Mouse (Mus musculus): ENCODE data around the gene Gpr27.

DNA sequence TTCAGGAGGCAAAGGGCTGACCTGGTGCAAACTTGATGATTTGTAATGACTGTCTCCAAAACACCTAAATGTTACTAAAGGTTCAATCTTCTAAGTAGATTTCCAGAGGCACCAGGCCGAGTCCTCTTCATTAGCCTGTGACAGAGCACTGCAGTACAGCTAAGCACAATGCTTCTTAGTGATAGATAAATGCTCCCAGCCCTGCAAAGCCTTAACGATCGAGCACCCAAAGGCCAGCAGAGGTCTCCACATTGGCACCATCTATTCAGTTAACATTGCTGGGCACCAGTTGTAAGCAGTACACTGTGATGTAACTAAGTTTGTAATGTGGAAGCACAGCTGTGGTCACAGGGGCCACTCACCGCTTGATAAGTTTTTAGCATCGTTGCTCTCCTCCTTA is 48.1 kb upstream of the Gpr27 start:
- no peak for TF ChIP-seq EP300 (IDR thresholded peaks at IDR 0.05)
- TF ChIP-seq CTCF (IDR thresholded peaks at IDR 0.05) = no peak

Data from lung, postnatal 0 days (tissue).